Mouse (Mus musculus) hindbrain, embryonic 12.5 days (tissue): ENCODE measurements around the gene Spata16. TPM values are rescaled to one million over a fixed set of nuclear protein-coding genes. Genes with fewer than 3 reads are reported as not detected.

Source experiments
- ATAC-seq: fragments of 200-750 bp; cut with Nextera tagmentation; 2 replicates; pipeline ENCODE4 v1.8.0; 2017; ENCODE audit warnings: moderate TSS enrichment; ENCODE audit not compliant: low FRiP score
- H3K27ac ChIP-seq: fragments of 300-500 bp; sonication (generic); 2 replicates; pipeline ENCODE4 v1.5.1; 2016; ENCODE audit warnings: mild to moderate bottlenecking
- H3K27me3 ChIP-seq: fragments of 300-500 bp; sonication (generic); 2 replicates; pipeline ENCODE4 v1.6.1; 2016; ENCODE audit warnings: mild to moderate bottlenecking
- H3K36me3 ChIP-seq: fragments of 300-500 bp; sonication (generic); 2 replicates; pipeline ENCODE4 v1.6.1; 2016; ENCODE audit warnings: mild to moderate bottlenecking
- H3K4me1 ChIP-seq: fragments of 300-500 bp; sonication (generic); 2 replicates; pipeline ENCODE4 v1.6.1; 2016
- H3K4me2 ChIP-seq: fragments of 300-500 bp; sonication (generic); replicated peaks from 2 replicates; pipeline ENCODE4 v1.6.1; 2016; ENCODE audit warnings: mild to moderate bottlenecking
- H3K4me3 ChIP-seq: fragments of 300-500 bp; sonication (generic); 2 replicates; pipeline ENCODE4 v1.5.1; 2016; ENCODE audit warnings: mild to moderate bottlenecking
- H3K9ac ChIP-seq: fragments of 300-500 bp; sonication (generic); 2 replicates; pipeline ENCODE4 v1.6.1; 2016; ENCODE audit warnings: mild to moderate bottlenecking, moderate library complexity
- H3K9me3 ChIP-seq: fragments of 300-500 bp; sonication (generic); replicated peaks from 2 replicates; pipeline ENCODE4 v1.6.1; 2016; ENCODE audit warnings: mild to moderate bottlenecking
- WGBS: fragments of 180-500 bp; shearing (Covaris S2); methylation state at CpG from one replicate; pipeline ENCODE4 v1.1.7; 2016; 5-methylcytosine and 5-hydroxymethylcytosine counted together
- microRNA-seq: library from miRNA; unstranded; fragments of <30 nt; microRNA quantifications from one replicate; pipeline ENCODE4, GENCODE M21; 2017
- polyA plus RNA-seq: library from polyadenylated mRNA; unstranded; fragments of >200 nt; fragmentation: Nextera tagmentation; extraction: Ambion mirVana; gene quantifications from 2 replicates; pipeline ENCODE4 v1.2.1, GENCODE M21; 2016

Gene Spata16
- polyA plus RNA-seq, 1 experiment from 2014 or later = not detected

DNA sequence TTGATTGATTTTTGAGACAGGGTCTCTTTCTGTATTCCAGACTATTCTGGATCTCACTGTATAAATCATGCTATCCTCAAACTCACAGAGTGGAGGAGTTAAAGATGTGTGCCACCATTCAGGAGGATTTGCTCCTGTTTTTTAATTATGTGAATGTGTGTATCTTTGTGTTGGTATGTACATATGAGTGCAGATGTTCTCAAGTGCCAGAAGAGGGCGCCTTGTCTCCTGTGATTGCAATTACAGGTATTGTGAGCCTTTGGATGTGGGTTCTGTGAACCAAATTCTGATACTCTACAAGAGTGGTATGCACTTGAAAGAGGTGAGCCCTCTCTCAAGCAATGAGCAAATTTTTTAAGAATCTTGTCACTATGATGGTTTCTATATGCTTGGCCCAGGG lies 369.4 kb downstream of the Spata16 start:
- H3K27me3 ChIP-seq = no peaks in the 10 kb centered on the region
- H3K4me2 ChIP-seq = no peak overlapping the region
- H3K36me3 ChIP-seq = no peaks in the 10 kb centered on the region
- ATAC-seq = no peak
- no peak overlapping the region for H3K9ac ChIP-seq
- no peak overlapping the region for H3K27ac ChIP-seq
- no peak overlapping the region for H3K4me3 ChIP-seq
- H3K9me3 ChIP-seq = 0 out of 2 replicates have a peak, but pooled peaks cover 5% of the 10 kb centered on the region
- no peaks in the 10 kb centered on the region for H3K4me1 ChIP-seq
- 70% methylated on average over 1 of the region's 1 CpGs for WGBS

DNA sequence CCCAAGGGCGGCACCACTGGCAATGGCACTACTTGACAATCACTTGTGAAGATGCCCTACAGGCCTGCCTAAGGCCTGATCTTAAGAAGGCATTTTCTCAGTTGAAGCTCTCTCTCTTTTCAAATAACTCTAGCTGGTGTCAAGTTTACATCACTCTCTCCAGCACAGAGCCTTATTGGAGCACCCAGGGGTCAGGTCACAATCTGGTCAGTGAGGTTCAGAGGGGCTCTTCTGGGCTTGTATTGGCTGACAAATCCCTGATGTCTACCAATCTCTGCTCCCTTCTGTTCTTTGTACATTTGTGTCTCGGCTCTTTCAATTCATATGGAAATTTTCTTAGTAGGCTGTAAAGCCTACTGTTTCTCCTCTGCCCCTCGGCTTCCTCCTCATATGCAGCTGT lies 390.5 kb downstream of the Spata16 start:
- no peaks in the 10 kb centered on the region for H3K9me3 ChIP-seq
- H3K4me3 ChIP-seq = no peak overlapping the region
- no peak for ATAC-seq
- no peaks in the 10 kb centered on the region for H3K27me3 ChIP-seq
- H3K4me1 ChIP-seq = no peaks in the 10 kb centered on the region
- no peak overlapping the region for H3K27ac ChIP-seq
- no peak overlapping the region for H3K4me2 ChIP-seq
- WGBS = 49% methylated on average over 3 of the region's 3 CpGs
- no peaks in the 10 kb centered on the region for H3K36me3 ChIP-seq
- H3K9ac ChIP-seq = no peak overlapping the region

DNA sequence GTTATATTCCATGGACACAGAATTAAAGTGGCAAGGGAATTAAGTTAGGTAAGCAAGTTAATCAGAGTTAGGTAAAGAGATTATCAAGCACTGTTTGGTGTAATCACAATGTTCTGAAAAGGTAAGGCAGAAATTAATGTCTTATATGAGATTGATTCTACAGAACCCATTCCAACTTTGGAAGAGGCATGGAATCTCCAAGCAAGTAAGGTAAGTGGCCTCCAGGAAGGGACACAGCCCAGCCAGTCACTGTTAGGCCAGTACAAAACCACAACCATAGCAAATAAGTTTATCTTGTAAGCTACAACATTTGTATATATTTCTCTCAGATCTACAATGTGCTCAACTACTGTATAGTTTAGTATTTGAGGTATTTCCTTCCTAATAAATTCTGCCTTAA lies 391.1 kb downstream of the Spata16 start:
- no peaks in the 10 kb centered on the region for H3K4me1 ChIP-seq
- no peak overlapping the region for H3K27ac ChIP-seq
- no peaks in the 10 kb centered on the region for H3K36me3 ChIP-seq
- no peaks in the 10 kb centered on the region for H3K9me3 ChIP-seq
- no peak overlapping the region for H3K9ac ChIP-seq
- ATAC-seq = no peak
- H3K27me3 ChIP-seq = no peaks in the 10 kb centered on the region
- H3K4me2 ChIP-seq = no peak overlapping the region
- H3K4me3 ChIP-seq = no peak overlapping the region

DNA sequence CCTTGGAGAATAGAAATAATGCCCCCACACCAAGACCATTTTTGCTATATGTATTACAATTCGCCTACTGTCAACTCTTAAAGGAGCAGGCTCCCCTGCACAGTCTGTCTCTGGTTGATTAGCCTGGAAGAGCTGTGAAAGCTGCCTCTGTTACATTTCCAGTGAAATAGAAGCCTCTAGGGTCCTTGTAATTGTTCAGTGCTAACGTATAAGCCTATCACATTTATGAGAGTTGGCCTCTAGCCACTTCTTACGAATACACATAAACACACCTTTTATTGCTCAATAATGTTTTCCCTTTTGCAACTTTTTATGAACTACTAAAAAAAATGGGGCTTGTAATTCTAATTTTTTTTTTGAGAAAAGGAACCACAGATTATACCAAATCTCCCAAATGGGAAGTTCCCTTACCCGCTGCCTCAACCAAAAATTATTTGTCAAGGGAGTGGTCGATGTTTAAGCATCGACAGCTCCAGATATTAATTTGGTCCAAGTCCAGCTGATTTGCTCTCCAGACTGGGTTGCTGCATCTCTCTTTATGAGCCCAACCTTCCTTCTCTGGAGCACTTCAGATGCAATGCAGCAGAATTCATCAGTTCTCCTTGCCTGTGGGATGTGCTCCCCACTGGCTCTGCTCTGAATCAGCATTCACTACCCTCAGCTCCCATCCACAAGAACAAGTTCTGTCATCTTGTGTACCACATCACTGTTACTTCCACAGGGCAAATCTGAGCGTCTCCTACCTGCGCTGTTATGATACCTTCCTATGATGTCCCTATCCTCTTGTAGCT lies 392.8 kb downstream of the Spata16 start:
- Histone ChIP-seq H3K4me1 (no peaks in the 10 kb centered on the region), H3K4me2 (no peak overlapping the region), H3K4me3 (no peak overlapping the region), H3K9ac (no peak overlapping the region), H3K27me3 (no peaks in the 10 kb centered on the region), H3K36me3 (no peaks in the 10 kb centered on the region), H3K9me3 (no peaks in the 10 kb centered on the region), H3K27ac (no peak overlapping the region)
- WGBS = 93% methylated on average over 8 of the region's 8 CpGs
- ATAC-seq = no peak

Small RNAs within 50 kb of the gene (microRNA-seq; reads per million reads assigned to microRNA genes)
- gene Gm25773 (not detected), gene Gm44464 (not detected)
